Mouse (Mus musculus): ENCODE data around the gene Washc4. TPM values are rescaled to one million over a fixed set of nuclear protein-coding genes. Genes with fewer than 3 reads are reported as not detected.
"Not testable (repeated sequence)": the region's sequence is repeated elsewhere in the genome, so short reads cannot be mapped to it uniquely, and the experiment has no call there.

The Washc4 gene
- polyA plus RNA-seq (2012; rRNA removed): 3.9 and 4.2 TPM in 2 replicates

- H3K27ac ChIP-seq (ENCODE audit: control insufficient read depth, insufficient read depth, low read length): 0 out of 2 replicates have a peak within 1 kb of the TSS, but pooled peaks have one; percentile 23
- WGBS: 3% methylated on average over 49 of the region's 49 CpGs
- TF ChIP-seq POLR2A (IDR thresholded peaks at IDR 0.05; ENCODE audit: control insufficient read depth, extremely low read depth, insufficient read depth, low read length, poor library complexity) (peak; percentile 82; the same call in 1 of the 2 replicates), CTCF (IDR thresholded peaks at IDR 0.05; ENCODE audit: borderline replicate concordance, control insufficient read depth, extremely low read depth, insufficient read depth, low read length, poor library complexity) (no peak; the same call in 1 of the 2 replicates)
- H3K4me1 ChIP-seq (replicated peaks; ENCODE audit: control insufficient read depth, insufficient read depth, low read length): peaks cover 3% of the 10 kb centered on the region; the same call in 1 of the 2 replicates
- peak; percentile 92 for DNase-seq
- no peaks in the 10 kb centered on the region for H3K27me3 ChIP-seq (ENCODE audit: control insufficient read depth, insufficient read depth, low read length)
- peak within 1 kb of the TSS; percentile 90 for H3K4me3 ChIP-seq (ENCODE audit: control insufficient read depth, insufficient read depth, low read length)
- peaks cover 3% of the 10 kb centered on the region; the same call in 1 of the 2 replicates for H3K36me3 ChIP-seq (ENCODE audit: control insufficient read depth, insufficient read depth, low read length)
Measured at GRCm38 (mm10) chr10:83543439-83544102, at the start of gene Washc4. Washc4 (plus strand) TSS chr10:83543752.

DNA sequence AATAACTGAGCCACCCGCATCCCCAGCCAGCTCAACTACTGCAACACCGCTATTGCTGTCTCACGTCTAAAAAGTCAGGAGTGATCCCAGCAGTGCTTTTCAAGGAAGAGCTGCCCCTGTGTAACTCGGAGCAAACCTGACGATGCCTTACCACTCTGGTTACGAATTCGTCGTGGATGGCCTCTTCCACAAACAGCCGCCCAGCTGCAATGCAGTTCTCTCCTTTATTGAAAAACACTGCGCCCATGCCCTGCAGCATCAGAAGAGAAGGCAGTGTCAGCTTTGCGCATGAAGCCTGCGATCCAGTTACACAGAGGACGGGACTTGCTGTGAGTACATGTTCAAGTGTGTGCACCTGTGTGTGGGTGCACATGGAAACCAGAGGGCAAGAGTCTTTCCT, 46.2 kb upstream of the Washc4 start:
- Histone ChIP-seq H3K27ac (ENCODE audit: control insufficient read depth, insufficient read depth, low read length) (no peak overlapping the region), H3K4me3 (ENCODE audit: control insufficient read depth, insufficient read depth, low read length) (no peak overlapping the region), H3K4me1 (replicated peaks; ENCODE audit: control insufficient read depth, insufficient read depth, low read length) (no peaks in the 10 kb centered on the region), H3K36me3 (ENCODE audit: control insufficient read depth, insufficient read depth, low read length) (no peaks in the 10 kb centered on the region), H3K27me3 (ENCODE audit: control insufficient read depth, insufficient read depth, low read length) (no peaks in the 10 kb centered on the region)
- TF ChIP-seq CTCF (IDR thresholded peaks at IDR 0.05; ENCODE audit: borderline replicate concordance, control insufficient read depth, extremely low read depth, insufficient read depth, low read length, poor library complexity) (no peak), POLR2A (IDR thresholded peaks at IDR 0.05; ENCODE audit: control insufficient read depth, extremely low read depth, insufficient read depth, low read length, poor library complexity) (no peak)
- no peak for DNase-seq
- 92% methylated on average over 13 of the region's 13 CpGs for WGBS

GRCm38 (mm10) chr10:83508962-83509660, 34.4 kb upstream of the Washc4 start:
- H3K27me3 ChIP-seq (ENCODE audit: control insufficient read depth, insufficient read depth, low read length): no peaks in the 10 kb centered on the region
- no peak for TF ChIP-seq POLR2A (IDR thresholded peaks at IDR 0.05; ENCODE audit: control insufficient read depth, extremely low read depth, insufficient read depth, low read length, poor library complexity)
- no peak for TF ChIP-seq CTCF (IDR thresholded peaks at IDR 0.05; ENCODE audit: borderline replicate concordance, control insufficient read depth, extremely low read depth, insufficient read depth, low read length, poor library complexity)
- no peak overlapping the region for H3K4me3 ChIP-seq (ENCODE audit: control insufficient read depth, insufficient read depth, low read length)
- peak; percentile 36 for DNase-seq
- no peak overlapping the region for H3K27ac ChIP-seq (ENCODE audit: control insufficient read depth, insufficient read depth, low read length)
- H3K36me3 ChIP-seq (ENCODE audit: control insufficient read depth, insufficient read depth, low read length): no peaks in the 10 kb centered on the region
- WGBS: 40% methylated on average over 8 of the region's 8 CpGs
- H3K4me1 ChIP-seq (replicated peaks; ENCODE audit: control insufficient read depth, insufficient read depth, low read length): no peaks in the 10 kb centered on the region

GRCm38 (mm10) chr10:83511304-83511703, 32.2 kb upstream of the Washc4 start:
- no peak for DNase-seq
- no peak overlapping the region for H3K4me3 ChIP-seq (ENCODE audit: control insufficient read depth, insufficient read depth, low read length)
- no peaks in the 10 kb centered on the region for H3K27me3 ChIP-seq (ENCODE audit: control insufficient read depth, insufficient read depth, low read length)
- no peak overlapping the region for H3K27ac ChIP-seq (ENCODE audit: control insufficient read depth, insufficient read depth, low read length)
- H3K36me3 ChIP-seq (ENCODE audit: control insufficient read depth, insufficient read depth, low read length): no peaks in the 10 kb centered on the region
- no peaks in the 10 kb centered on the region for H3K4me1 ChIP-seq (replicated peaks; ENCODE audit: control insufficient read depth, insufficient read depth, low read length)
- TF ChIP-seq CTCF (IDR thresholded peaks at IDR 0.05; ENCODE audit: borderline replicate concordance, control insufficient read depth, extremely low read depth, insufficient read depth, low read length, poor library complexity) (no peak), POLR2A (IDR thresholded peaks at IDR 0.05; ENCODE audit: control insufficient read depth, extremely low read depth, insufficient read depth, low read length, poor library complexity) (no peak)
- WGBS: 64% methylated on average over 5 of the region's 5 CpGs

GRCm38 (mm10) chr10:83513736-83514135, 29.8 kb upstream of the Washc4 start:
- Histone ChIP-seq H3K4me3 (ENCODE audit: control insufficient read depth, insufficient read depth, low read length) (no peak overlapping the region), H3K4me1 (replicated peaks; ENCODE audit: control insufficient read depth, insufficient read depth, low read length) (no peaks in the 10 kb centered on the region), H3K27me3 (ENCODE audit: control insufficient read depth, insufficient read depth, low read length) (no peaks in the 10 kb centered on the region), H3K36me3 (ENCODE audit: control insufficient read depth, insufficient read depth, low read length) (no peaks in the 10 kb centered on the region), H3K27ac (ENCODE audit: control insufficient read depth, insufficient read depth, low read length) (no peak overlapping the region)
- 90% methylated on average over 8 of the region's 8 CpGs for WGBS
- no peak for DNase-seq
- TF ChIP-seq POLR2A (IDR thresholded peaks at IDR 0.05; ENCODE audit: control insufficient read depth, extremely low read depth, insufficient read depth, low read length, poor library complexity) (no peak), CTCF (IDR thresholded peaks at IDR 0.05; ENCODE audit: borderline replicate concordance, control insufficient read depth, extremely low read depth, insufficient read depth, low read length, poor library complexity) (no peak)

GRCm38 (mm10) chr10:83520990-83521389, 22.6 kb upstream of the Washc4 start:
- DNase-seq: no peak
- H3K4me1 ChIP-seq (replicated peaks; ENCODE audit: control insufficient read depth, insufficient read depth, low read length): no peaks in the 10 kb centered on the region
- H3K27me3 ChIP-seq (ENCODE audit: control insufficient read depth, insufficient read depth, low read length): no peaks in the 10 kb centered on the region
- no peaks in the 10 kb centered on the region for H3K36me3 ChIP-seq (ENCODE audit: control insufficient read depth, insufficient read depth, low read length)
- 89% methylated on average over 4 of the region's 4 CpGs for WGBS
- TF ChIP-seq POLR2A (IDR thresholded peaks at IDR 0.05; ENCODE audit: control insufficient read depth, extremely low read depth, insufficient read depth, low read length, poor library complexity) (no peak), CTCF (IDR thresholded peaks at IDR 0.05; ENCODE audit: borderline replicate concordance, control insufficient read depth, extremely low read depth, insufficient read depth, low read length, poor library complexity) (no peak)
- no peak overlapping the region for H3K4me3 ChIP-seq (ENCODE audit: control insufficient read depth, insufficient read depth, low read length)
- H3K27ac ChIP-seq (ENCODE audit: control insufficient read depth, insufficient read depth, low read length): no peak overlapping the region

GRCm38 (mm10) chr10:83524238-83524637, 19.3 kb upstream of the Washc4 start:
- H3K27me3 ChIP-seq (ENCODE audit: control insufficient read depth, insufficient read depth, low read length); H3K4me1 ChIP-seq (replicated peaks; ENCODE audit: control insufficient read depth, insufficient read depth, low read length); H3K4me3 ChIP-seq (ENCODE audit: control insufficient read depth, insufficient read depth, low read length); H3K27ac ChIP-seq (ENCODE audit: control insufficient read depth, insufficient read depth, low read length); DNase-seq; H3K36me3 ChIP-seq (ENCODE audit: control insufficient read depth, insufficient read depth, low read length): not testable (repeated sequence)

Measured in thymus, adult 2 months (tissue).